Mouse (Mus musculus) erythroblast, embryonic 14.5 days (primary cell): ENCODE measurements around the gene Pde11a. TPM values are rescaled to one million over a fixed set of nuclear protein-coding genes. Genes with fewer than 3 reads are reported as not detected.
"Not testable (repeated sequence)": the region's sequence is repeated elsewhere in the genome, so short reads cannot be mapped to it uniquely, and the experiment has no call there.

ENCODE experiments used
- H3K27me3 ChIP-seq: 2 replicates; pipeline ENCODE4 v1.6.1; 2012; ENCODE audit warnings: inconsistent platforms; ENCODE audit not compliant: control insufficient read depth
- H3K36me3 ChIP-seq: 2 replicates; pipeline ENCODE4 v1.6.1; 2012; ENCODE audit warnings: mild to moderate bottlenecking, inconsistent platforms; ENCODE audit not compliant: control insufficient read depth
- H3K4me1 ChIP-seq: 2 replicates; pipeline ENCODE4 v1.6.1; 2012; ENCODE audit warnings: inconsistent platforms; ENCODE audit not compliant: control insufficient read depth
- H3K4me3 ChIP-seq: replicated peaks from 2 replicates; pipeline ENCODE3; 2012; ENCODE audit warnings: moderate library complexity, mild to moderate bottlenecking, inconsistent platforms
- H3K9me3 ChIP-seq: 2 replicates; pipeline ENCODE4 v1.6.1; 2012; ENCODE audit warnings: low read length, inconsistent platforms, mixed read lengths; ENCODE audit not compliant: control insufficient read depth
- GATA1 ChIP-seq: IDR thresholded peaks from 2 replicates; pipeline ENCODE4 v1.6.1; 2012; ENCODE audit warnings: low read length, inconsistent platforms, mixed read lengths
- TAL1 ChIP-seq: IDR thresholded peaks from 3 replicates; pipeline ENCODE4 v1.6.1; 2012; ENCODE audit warnings: low read length, inconsistent platforms, mixed read lengths
- polyA plus RNA-seq: library from polyadenylated mRNA; stranded (reverse); fragments of >175 nt; gene quantifications from 2 replicates; pipeline ENCODE4 v1.2.3, GENCODE M21; 2012

Gene Pde11a
- polyA plus RNA-seq, 1 experiment, result not detected

DNA sequence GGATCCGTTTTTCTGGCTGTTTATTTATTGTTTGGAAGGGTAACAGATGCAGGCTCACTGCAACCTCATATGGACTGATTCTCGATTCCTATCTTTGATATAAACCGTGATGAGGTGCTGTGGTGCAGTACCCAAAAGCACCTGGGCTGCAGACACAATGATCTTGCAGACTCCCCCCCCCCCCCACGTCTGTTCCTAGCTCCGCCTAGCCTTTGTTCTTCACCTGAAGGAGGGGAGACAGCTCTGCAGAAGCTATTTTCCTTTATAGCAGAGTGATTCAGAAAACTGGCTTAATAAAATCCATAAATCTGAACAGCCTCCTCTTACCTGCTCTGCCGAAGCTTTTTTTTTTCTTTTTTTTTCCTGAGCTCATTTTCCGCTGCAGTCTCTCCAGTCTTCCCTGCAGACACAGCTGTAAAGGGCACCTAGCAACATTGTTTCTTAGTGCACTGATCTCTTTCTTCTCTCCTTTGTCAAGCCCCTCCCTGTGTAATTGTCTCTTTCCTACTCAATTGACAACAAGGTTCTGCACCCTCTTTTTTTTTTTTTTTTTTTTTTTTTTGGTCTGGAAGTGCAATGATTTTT is 349.7 kb downstream of the Pde11a start:
- no peak overlapping the region for H3K4me3 ChIP-seq
- H3K9me3 ChIP-seq, result no peaks in the 10 kb centered on the region
- TF ChIP-seq TAL1 (no peak), GATA1 (no peak)
- no peaks in the 10 kb centered on the region for H3K27me3 ChIP-seq
- no peaks in the 10 kb centered on the region for H3K4me1 ChIP-seq
- H3K36me3 ChIP-seq, result no peaks in the 10 kb centered on the region

DNA sequence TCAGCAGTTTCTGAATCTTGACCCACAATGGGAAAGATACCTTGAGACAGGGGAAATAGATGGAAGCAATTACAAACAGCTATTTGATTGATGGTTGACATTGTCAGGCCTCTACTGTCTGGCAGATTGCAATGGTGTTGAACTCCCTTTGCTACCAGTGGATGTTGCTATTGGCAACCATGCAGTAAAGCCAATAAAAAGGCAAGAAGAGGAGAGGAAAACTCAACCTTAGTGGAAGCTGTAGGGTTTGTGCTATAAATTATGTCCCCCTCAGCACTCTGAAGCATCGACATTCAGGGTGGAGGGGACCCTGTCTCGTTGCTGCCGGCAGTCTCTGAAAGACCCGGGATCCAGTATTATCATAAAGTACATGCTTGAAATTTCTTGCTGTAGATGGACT is 350.2 kb downstream of the Pde11a start:
- no peak for TF ChIP-seq TAL1
- no peak for TF ChIP-seq GATA1
- no peaks in the 10 kb centered on the region for H3K4me1 ChIP-seq
- no peaks in the 10 kb centered on the region for H3K36me3 ChIP-seq
- no peaks in the 10 kb centered on the region for H3K9me3 ChIP-seq
- no peaks in the 10 kb centered on the region for H3K27me3 ChIP-seq
- no peak overlapping the region for H3K4me3 ChIP-seq

DNA sequence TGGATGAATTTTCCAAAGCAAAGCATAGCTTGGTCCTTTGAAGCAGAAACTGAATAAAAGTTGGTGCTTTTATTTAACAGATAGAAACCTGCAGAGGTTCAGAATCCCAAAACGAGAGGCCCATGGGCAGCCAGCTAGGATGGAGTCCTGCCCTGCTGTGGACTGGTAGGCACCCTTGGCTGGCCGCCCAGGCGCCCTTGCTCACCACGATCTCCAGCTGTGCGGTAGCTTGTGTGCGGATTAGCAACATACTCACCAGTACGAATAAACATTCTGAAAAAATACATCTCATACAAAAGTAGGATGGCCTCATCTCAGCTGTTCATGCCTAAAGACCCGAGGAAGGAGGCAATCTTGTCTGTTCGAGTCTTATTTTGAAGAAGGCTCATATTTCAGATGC is 350.8 kb downstream of the Pde11a start:
- TF ChIP-seq TAL1, result no peak
- no peak for TF ChIP-seq GATA1
- Histone ChIP-seq H3K4me1 (no peaks in the 10 kb centered on the region), H3K9me3 (no peaks in the 10 kb centered on the region), H3K27me3 (no peaks in the 10 kb centered on the region), H3K36me3 (no peaks in the 10 kb centered on the region), H3K4me3 (no peak overlapping the region)

DNA sequence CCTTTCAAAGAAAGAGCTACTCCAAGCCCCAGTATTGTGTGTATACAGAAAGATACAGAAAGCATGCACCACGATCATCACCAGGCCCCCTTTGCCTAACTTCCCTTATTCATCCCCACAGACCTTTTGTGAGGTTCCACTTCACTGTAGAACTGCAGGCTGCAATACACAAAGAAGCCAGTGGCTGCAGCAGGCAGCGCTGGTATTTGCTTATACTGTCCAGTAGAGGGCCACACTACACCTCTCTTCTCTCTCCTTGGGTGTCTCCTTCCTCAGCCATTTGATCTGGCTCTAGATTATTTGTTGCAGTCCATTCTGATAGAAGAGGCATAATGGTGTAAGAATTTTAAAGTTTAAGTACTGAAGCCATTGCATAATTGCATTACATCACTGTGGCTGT is 353.4 kb downstream of the Pde11a start:
- H3K9me3 ChIP-seq, result 0 out of 2 replicates have a peak, but pooled peaks cover 2% of the 10 kb centered on the region
- no peaks in the 10 kb centered on the region for H3K27me3 ChIP-seq
- no peak overlapping the region for H3K4me3 ChIP-seq
- H3K36me3 ChIP-seq, result no peaks in the 10 kb centered on the region
- peaks cover 5% of the 10 kb centered on the region for H3K4me1 ChIP-seq
- TF ChIP-seq GATA1, result no peak
- no peak for TF ChIP-seq TAL1

DNA sequence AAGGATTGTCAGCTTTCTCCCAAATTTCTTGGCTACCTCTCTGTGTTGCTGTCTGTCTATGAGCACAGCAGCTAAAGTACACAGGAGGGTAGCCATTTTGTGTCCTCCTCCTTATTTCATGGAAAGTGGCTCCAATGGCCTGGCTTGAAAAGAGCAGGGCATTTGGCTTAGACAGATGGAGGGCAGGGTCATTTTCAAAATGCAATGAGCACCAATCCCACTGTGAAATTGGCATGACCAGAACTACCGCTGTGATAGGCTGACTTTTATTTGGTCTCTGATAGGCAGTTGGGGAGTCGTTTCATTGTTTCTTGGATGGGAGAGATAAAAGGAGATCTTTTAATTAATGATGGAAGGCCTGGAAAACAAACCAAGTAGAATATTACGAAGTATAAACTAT is 354.7 kb downstream of the Pde11a start:
- no peaks in the 10 kb centered on the region for H3K36me3 ChIP-seq
- no peaks in the 10 kb centered on the region for H3K27me3 ChIP-seq
- TF ChIP-seq GATA1 (no peak), TAL1 (no peak)
- peaks cover 5% of the 10 kb centered on the region for H3K4me1 ChIP-seq
- no peak overlapping the region for H3K4me3 ChIP-seq
- 0 out of 2 replicates have a peak, but pooled peaks cover 2% of the 10 kb centered on the region for H3K9me3 ChIP-seq

DNA sequence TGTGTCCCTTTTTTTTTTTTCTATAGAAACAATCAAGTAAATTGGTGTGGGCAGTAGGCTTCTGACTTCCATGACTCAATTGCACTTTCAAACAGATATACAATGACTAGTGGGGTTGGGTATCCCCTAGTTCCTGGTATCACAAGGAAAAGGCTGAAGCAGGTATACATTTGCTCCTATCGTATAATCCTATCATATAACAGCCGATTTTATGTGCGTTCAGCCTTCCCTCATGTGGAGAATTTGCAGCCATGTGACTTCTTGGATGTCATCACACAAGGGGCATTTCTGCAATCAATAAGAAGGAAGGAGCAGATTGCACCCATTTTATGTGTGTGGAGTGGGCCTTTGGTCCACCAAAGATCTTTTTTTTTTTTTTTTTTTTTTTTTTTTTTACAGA is 355.5 kb downstream of the Pde11a start:
- no peaks in the 10 kb centered on the region for H3K27me3 ChIP-seq
- H3K4me1 ChIP-seq, result peaks cover 5% of the 10 kb centered on the region
- no peaks in the 10 kb centered on the region for H3K36me3 ChIP-seq
- H3K4me3 ChIP-seq, result no peak overlapping the region
- H3K9me3 ChIP-seq, result 0 out of 2 replicates have a peak, but pooled peaks cover 2% of the 10 kb centered on the region
- no peak for TF ChIP-seq TAL1
- no peak for TF ChIP-seq GATA1

DNA sequence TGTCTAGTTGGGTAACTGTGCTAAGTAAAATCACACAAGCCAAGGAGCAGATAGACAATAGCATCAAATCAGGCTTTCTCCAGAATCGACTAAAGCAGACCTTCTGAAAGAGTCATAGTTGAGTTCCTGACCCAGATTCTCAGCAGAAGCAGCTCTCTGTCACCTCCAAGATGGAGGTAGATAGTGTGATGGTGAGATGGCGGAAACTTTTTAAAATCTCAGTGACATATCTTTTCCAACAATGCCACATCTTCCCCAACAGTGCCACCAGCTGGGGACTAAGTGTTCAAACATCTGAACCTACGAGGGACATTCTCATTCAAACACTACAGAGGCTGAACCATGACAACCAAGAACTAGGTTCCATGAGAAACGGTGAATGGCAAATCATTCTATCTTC is 355.9 kb downstream of the Pde11a start:
- Histone ChIP-seq H3K4me1 (peaks cover 5% of the 10 kb centered on the region), H3K36me3 (no peaks in the 10 kb centered on the region), H3K4me3 (no peak overlapping the region), H3K9me3 (0 out of 2 replicates have a peak, but pooled peaks cover 2% of the 10 kb centered on the region), H3K27me3 (no peaks in the 10 kb centered on the region)
- TF ChIP-seq GATA1 (no peak), TAL1 (no peak)

DNA sequence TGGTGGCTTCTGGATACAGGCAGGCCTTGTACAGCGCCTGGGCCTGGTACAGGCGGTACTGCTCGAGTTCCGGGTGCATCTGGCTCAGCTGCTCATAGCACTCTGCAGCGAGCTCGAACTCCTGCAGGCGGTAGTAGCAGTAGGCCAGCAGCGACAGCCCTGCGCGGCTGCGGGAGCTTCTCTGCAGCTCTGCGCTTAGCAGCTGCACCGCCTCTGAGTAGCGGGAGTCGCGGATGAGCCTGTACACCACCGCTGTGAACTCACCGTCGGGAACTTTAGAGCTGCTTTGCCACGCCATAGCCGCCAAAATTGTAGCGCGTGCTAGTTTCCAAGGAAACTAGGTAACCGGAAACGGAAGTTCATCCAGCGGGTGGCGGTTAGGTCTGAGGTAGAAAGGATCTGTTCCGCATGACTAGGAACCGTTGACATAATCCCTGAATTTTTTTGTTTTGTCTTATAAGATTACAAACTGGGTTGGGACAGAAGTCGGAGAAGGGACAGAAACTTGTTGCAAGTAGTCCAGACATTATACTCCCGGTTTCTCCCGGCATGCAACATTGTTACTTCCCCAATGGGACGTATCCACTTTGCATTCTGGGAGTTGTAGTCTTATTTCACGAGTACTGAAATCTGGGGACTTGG is 357.0 kb downstream of the Pde11a start, which contains the start of gene Ttc30a1:
Gene Ttc30a1, minus strand, starts transcription at position 528 of the 642 bp plus-strand sequence.
- H3K4me1 ChIP-seq, H3K9me3 ChIP-seq, H3K36me3 ChIP-seq, H3K27me3 ChIP-seq: not testable (repeated sequence)
- H3K4me3 ChIP-seq, result peak within 1 kb of the TSS; percentile 74

DNA sequence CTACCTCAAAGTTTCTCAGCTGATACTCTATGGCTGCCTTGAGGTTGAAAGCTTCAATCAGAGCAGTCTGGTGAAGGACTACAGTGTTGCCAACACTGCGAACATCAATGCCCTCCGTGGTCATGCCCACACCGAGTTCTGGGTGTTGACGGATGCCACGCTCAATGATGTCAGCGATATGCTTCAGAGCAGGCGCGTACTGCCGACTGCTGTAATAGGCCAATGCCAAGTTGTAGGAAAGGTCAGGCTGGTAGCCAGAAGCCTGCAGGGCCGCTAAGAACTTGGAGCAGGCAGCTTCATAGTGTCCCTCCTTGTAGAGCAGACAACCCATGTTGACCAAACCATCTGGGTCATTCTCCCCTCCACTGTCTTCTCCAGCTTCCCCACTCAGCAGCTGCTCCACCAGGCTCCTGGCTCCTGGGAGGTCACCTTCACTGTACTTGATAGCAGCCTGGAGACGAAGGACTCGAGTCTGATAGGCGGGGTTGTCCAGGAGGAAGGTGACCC is 357.6 kb downstream of the Pde11a start:
- H3K4me1 ChIP-seq, H3K27me3 ChIP-seq, H3K36me3 ChIP-seq, H3K9me3 ChIP-seq: not testable (repeated sequence)
- peak overlapping the region; percentile 74 for H3K4me3 ChIP-seq

DNA sequence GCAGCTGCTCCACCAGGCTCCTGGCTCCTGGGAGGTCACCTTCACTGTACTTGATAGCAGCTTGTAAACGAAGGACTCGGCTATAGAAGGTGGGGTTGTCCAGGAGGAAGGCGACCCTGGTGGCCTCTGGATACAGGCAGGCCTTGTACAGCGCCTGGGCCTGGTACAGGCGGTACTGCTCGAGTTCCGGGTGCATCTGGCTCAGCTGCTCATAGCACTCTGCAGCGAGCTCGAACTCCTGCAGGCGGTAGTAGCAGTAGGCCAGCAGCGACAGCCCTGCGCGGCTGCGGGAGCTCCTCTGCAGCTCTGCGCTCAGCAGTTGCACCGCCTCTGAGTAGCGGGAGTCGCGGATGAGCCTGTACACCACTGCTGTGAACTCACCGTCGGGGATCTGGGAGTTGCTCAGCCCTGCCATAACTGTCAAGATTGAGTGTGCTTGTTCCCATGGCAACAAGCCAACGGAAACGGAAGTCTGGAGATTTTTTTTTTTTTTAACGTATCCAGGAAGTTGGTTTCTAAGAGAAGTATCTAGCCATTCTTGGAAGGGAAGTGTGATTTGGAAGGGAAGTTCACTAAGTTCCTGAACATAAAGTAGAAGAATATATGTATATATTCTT is 360.7 kb downstream of the Pde11a start, which contains the start of gene Ttc30a2:
Gene Ttc30a2, minus strand, starts transcription at position 419 of the 617 bp plus-strand sequence.
- H3K27me3 ChIP-seq, H3K4me1 ChIP-seq, H3K4me3 ChIP-seq, H3K36me3 ChIP-seq, H3K9me3 ChIP-seq: not testable (repeated sequence)

DNA sequence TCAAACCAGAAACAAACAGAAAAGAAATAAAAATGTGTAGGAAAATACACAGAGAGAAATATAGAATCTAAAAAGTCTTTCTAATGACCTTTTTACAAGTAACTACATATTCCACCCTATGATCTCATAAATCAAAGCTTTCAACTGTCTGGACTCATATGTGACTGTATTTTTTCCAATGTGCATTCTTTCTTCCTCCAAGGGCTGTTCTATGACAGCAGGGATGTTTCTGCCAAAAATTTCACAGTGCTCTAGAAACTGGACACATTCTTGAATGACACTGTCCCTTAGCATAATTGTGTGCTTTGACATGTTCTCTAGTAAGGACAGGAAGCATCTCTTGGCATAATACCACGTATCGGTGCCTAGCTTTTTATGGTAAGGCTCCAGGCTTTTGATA is 362.5 kb downstream of the Pde11a start:
- H3K36me3 ChIP-seq, H3K27me3 ChIP-seq, H3K4me1 ChIP-seq, H3K9me3 ChIP-seq, H3K4me3 ChIP-seq: not testable (repeated sequence)
